Mouse (Mus musculus): ENCODE data around the gene Pla2g4b. TPM values are rescaled to one million over a fixed set of nuclear protein-coding genes. Genes with fewer than 3 reads are reported as not detected.

Gene Pla2g4b
- polyA plus RNA-seq, 1 experiment = 2.7 TPM

DNA sequence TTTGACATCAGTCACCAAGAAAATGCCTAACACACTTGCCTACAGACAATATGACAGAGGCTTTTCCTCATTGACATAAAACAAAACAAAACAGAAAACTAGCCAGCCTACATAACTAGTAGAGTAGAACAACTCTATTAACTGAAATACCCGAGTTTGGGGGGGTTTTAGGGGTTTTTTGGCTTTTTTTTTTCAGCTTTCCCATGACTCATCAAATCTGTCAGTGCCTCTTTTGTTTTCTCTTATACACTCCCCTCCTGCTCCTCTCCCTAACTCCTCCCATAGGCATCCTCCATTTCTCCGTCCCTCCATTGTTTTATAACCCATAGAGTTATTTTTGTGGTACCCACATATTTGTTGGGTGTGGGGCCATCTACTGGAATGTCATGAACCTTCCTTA, 39.7 kb upstream of the Pla2g4b start:
- Histone ChIP-seq H3K27ac (ENCODE audit: control insufficient read depth, insufficient read depth, low read depth, low read length) (no peak overlapping the region), H3K36me3 (ENCODE audit: control insufficient read depth, insufficient read depth, low read length) (peaks cover 1% of the 10 kb centered on the region), H3K4me1 (ENCODE audit: control insufficient read depth, insufficient read depth, low read length) (peaks cover 2% of the 10 kb centered on the region; the same call in 1 of the 2 replicates), H3K27me3 (ENCODE audit: control insufficient read depth, insufficient read depth, low read length) (no peaks in the 10 kb centered on the region), H3K4me3 (ENCODE audit: control insufficient read depth, low read depth, low read length) (no peak overlapping the region)
- TF ChIP-seq CTCF (IDR thresholded peaks at IDR 0.05; ENCODE audit: control insufficient read depth, insufficient read depth, insufficient replicate concordance, low read depth, low read length) = no peak
- no peak for TF ChIP-seq POLR2A (IDR thresholded peaks at IDR 0.05; ENCODE audit: control insufficient read depth, low read depth, low read length)

DNA sequence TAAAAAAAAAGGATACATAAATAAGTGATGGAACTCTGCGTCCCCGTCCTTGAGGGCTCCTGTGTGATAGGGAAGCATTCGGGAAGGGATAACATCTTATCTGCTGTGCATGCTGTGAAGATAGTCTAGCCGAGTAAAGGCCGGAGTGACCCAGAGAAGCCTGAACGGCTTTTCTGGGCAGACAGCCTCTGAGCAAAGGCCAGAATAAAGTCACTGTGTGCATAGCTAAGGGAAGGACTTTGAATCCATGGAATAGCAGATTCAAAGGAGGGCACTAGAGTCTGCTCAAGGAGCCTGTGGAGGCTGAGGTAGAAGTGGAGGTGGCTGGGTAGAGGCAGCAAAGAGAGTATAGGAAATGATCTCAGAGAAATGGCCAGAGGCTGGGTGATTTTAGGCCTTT, 38.4 kb upstream of the Pla2g4b start:
- TF ChIP-seq POLR2A (IDR thresholded peaks at IDR 0.05; ENCODE audit: control insufficient read depth, low read depth, low read length) (no peak), CTCF (IDR thresholded peaks at IDR 0.05; ENCODE audit: control insufficient read depth, insufficient read depth, insufficient replicate concordance, low read depth, low read length) (no peak)
- Histone ChIP-seq H3K27me3 (ENCODE audit: control insufficient read depth, insufficient read depth, low read length) (no peaks in the 10 kb centered on the region), H3K4me1 (ENCODE audit: control insufficient read depth, insufficient read depth, low read length) (peaks cover 2% of the 10 kb centered on the region; the same call in 1 of the 2 replicates), H3K4me3 (ENCODE audit: control insufficient read depth, low read depth, low read length) (no peak overlapping the region), H3K27ac (ENCODE audit: control insufficient read depth, insufficient read depth, low read depth, low read length) (no peak overlapping the region), H3K36me3 (ENCODE audit: control insufficient read depth, insufficient read depth, low read length) (peaks cover 1% of the 10 kb centered on the region)

DNA sequence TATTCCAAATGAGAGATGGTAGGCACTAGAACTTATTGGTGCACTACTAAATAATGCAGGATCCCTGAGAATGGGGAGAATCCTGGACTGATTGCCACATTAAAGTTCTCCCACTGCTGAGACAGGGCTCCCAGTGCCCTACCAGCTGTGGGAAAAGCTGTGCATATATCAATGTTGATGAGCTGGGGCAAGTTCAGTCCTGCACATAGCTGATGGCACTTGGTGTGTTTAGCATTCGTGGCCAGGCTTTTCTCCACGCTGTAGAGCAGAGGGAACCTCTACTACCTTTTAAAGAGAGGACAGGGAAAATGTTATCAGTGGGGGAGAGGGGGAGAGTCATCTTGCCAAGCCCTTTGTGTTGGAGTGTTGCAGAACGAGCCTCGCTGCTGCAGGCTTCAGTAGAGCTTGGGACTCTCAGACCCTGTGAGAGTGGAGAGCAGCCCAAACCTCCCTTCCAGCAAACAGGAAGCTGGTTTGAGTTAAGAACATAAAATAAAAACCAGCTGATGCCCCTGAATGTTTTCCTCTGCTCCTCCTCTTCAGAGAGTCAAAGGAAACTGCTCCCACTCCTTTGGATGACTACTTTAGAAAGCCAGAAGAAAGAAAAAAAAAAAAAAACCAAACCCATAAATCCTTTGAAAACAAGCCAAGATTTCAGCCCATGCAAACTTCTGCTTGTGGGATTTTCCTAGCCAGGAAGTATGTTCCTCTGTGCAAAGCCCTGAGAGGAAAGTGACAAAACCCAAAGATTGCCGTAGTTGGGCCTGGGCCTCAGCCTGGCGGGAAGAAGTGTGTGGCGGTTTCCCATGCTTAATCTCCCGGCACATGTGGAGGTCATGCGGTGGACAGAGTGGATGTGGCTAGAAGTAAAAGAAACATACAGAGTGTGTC, 37.6 kb upstream of the Pla2g4b start:
- TF ChIP-seq POLR2A (IDR thresholded peaks at IDR 0.05; ENCODE audit: control insufficient read depth, low read depth, low read length) (no peak), CTCF (IDR thresholded peaks at IDR 0.05; ENCODE audit: control insufficient read depth, insufficient read depth, insufficient replicate concordance, low read depth, low read length) (no peak)
- Histone ChIP-seq H3K27ac (ENCODE audit: control insufficient read depth, insufficient read depth, low read depth, low read length) (peak overlapping the region; percentile 58), H3K4me1 (ENCODE audit: control insufficient read depth, insufficient read depth, low read length) (peaks cover 2% of the 10 kb centered on the region; the same call in 1 of the 2 replicates), H3K36me3 (ENCODE audit: control insufficient read depth, insufficient read depth, low read length) (no peaks in the 10 kb centered on the region; the same call in none of the 2 replicates), H3K4me3 (ENCODE audit: control insufficient read depth, low read depth, low read length) (no peak overlapping the region), H3K27me3 (ENCODE audit: control insufficient read depth, insufficient read depth, low read length) (no peaks in the 10 kb centered on the region)

DNA sequence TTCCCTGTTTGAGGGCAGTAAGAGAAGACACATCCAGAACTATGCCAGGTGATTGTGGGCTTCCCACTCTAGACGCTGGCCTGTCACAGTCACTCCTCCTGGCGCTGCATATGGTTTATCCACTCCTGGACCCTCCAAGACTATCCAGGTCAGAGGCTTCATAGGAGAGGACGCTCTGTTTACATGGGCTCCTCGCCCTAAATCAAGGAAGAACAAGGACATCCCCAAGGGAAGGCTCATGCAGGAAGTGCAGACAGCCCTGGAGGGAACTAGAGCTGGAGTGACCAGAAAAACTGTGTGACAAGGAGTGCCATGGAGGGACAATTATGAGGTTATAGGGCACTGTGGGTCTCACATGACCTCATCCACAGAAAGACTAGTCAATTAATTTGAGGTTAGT, 35.9 kb upstream of the Pla2g4b start:
- Histone ChIP-seq H3K36me3 (ENCODE audit: control insufficient read depth, insufficient read depth, low read length) (no peaks in the 10 kb centered on the region; the same call in none of the 2 replicates), H3K27ac (ENCODE audit: control insufficient read depth, insufficient read depth, low read depth, low read length) (no peak overlapping the region), H3K4me1 (ENCODE audit: control insufficient read depth, insufficient read depth, low read length) (peaks cover 2% of the 10 kb centered on the region; the same call in 1 of the 2 replicates), H3K27me3 (ENCODE audit: control insufficient read depth, insufficient read depth, low read length) (no peaks in the 10 kb centered on the region), H3K4me3 (ENCODE audit: control insufficient read depth, low read depth, low read length) (no peak overlapping the region)
- TF ChIP-seq POLR2A (IDR thresholded peaks at IDR 0.05; ENCODE audit: control insufficient read depth, low read depth, low read length) (no peak), CTCF (IDR thresholded peaks at IDR 0.05; ENCODE audit: control insufficient read depth, insufficient read depth, insufficient replicate concordance, low read depth, low read length) (no peak)

DNA sequence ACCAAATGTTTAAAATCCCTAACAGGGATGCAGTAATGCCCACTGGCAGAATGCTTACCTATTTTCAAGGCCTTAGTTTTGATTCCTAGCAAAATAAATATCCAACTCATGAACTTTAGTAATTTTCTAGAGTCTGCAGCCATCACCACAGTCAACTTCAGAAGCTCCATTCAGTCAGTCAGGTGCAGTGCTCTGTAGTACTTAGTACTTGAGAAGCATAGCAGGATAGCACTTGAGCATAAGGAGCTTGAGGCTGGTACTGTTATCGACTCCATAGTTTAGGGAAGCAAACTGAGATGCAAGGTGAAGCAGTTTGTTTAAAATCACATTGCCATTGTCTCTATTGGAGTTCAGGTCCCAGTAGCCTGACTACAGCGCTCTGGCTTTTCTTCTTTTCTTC, 33.5 kb upstream of the Pla2g4b start:
- Histone ChIP-seq H3K4me3 (ENCODE audit: control insufficient read depth, low read depth, low read length) (no peak overlapping the region), H3K4me1 (ENCODE audit: control insufficient read depth, insufficient read depth, low read length) (peaks cover 2% of the 10 kb centered on the region; the same call in 1 of the 2 replicates), H3K27me3 (ENCODE audit: control insufficient read depth, insufficient read depth, low read length) (no peaks in the 10 kb centered on the region), H3K36me3 (ENCODE audit: control insufficient read depth, insufficient read depth, low read length) (no peaks in the 10 kb centered on the region; the same call in 1 of the 2 replicates), H3K27ac (ENCODE audit: control insufficient read depth, insufficient read depth, low read depth, low read length) (no peak overlapping the region)
- TF ChIP-seq CTCF (IDR thresholded peaks at IDR 0.05; ENCODE audit: control insufficient read depth, insufficient read depth, insufficient replicate concordance, low read depth, low read length) (no peak), POLR2A (IDR thresholded peaks at IDR 0.05; ENCODE audit: control insufficient read depth, low read depth, low read length) (no peak)

DNA sequence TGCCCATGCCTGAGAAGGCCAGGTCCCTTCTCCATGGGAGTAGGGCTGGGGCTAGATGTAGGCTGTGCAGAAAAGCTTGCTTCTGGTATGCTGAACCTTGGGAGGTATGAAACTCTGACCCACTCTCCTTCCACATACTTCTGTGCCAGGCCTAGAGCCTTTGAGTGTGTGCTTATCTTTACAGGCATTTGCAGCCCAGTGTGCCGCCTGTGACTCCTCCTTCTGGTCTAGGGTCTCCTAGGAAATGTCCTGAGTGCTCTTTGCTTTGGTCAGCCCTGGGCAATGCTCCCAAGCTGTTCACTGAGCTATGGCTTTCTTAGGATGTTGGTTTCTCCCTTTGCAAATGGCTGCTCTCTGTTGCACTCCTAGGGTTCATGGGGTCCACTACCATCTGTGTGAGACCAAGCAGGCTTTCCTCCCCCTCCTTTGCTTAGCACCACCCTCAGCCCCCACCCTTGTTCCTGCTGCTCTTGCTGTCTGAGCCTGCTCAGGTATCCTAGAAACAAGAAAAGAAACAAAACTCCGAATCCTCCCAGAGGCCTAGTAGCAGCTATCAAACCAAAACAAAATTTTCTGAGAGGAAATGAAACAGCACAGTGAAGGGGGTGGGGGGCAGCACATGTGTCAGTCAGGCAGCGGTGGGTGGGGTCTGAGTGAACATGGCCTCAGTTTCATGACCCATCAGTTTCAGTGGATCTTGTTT, 32.2 kb upstream of the Pla2g4b start:
- Histone ChIP-seq H3K4me3 (ENCODE audit: control insufficient read depth, low read depth, low read length) (no peak overlapping the region), H3K4me1 (ENCODE audit: control insufficient read depth, insufficient read depth, low read length) (peaks cover under 1% of the 10 kb centered on the region; the same call in 1 of the 2 replicates), H3K27ac (ENCODE audit: control insufficient read depth, insufficient read depth, low read depth, low read length) (no peak overlapping the region; the same call in 1 of the 2 replicates), H3K27me3 (ENCODE audit: control insufficient read depth, insufficient read depth, low read length) (no peaks in the 10 kb centered on the region), H3K36me3 (ENCODE audit: control insufficient read depth, insufficient read depth, low read length) (no peaks in the 10 kb centered on the region; the same call in 1 of the 2 replicates)
- TF ChIP-seq POLR2A (IDR thresholded peaks at IDR 0.05; ENCODE audit: control insufficient read depth, low read depth, low read length) (no peak), CTCF (IDR thresholded peaks at IDR 0.05; ENCODE audit: control insufficient read depth, insufficient read depth, insufficient replicate concordance, low read depth, low read length) (no peak)

DNA sequence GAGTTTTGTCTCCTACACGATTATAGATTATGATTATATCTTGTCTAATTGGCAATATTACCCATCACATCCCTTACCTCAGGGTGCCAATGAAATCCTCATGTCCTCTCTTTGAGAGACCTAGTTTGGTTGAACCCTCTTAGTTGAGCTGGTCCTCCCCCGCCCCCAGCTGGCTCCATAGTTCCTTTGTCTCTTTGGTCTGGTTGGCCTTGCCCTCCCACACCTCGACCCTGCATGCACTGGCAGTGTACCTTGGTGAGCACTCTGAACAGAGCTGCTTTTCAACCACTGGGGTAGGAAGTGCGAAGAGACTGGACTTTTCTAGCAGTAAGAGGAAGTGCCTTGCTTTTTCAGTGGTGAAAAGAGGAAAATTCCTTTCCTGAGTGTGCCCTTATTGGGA, 31.3 kb upstream of the Pla2g4b start:
- H3K4me3 ChIP-seq (ENCODE audit: control insufficient read depth, low read depth, low read length) = no peak overlapping the region
- no peaks in the 10 kb centered on the region; the same call in 1 of the 2 replicates for H3K4me1 ChIP-seq (ENCODE audit: control insufficient read depth, insufficient read depth, low read length)
- no peaks in the 10 kb centered on the region; the same call in 1 of the 2 replicates for H3K36me3 ChIP-seq (ENCODE audit: control insufficient read depth, insufficient read depth, low read length)
- H3K27me3 ChIP-seq (ENCODE audit: control insufficient read depth, insufficient read depth, low read length) = no peaks in the 10 kb centered on the region
- TF ChIP-seq CTCF (IDR thresholded peaks at IDR 0.05; ENCODE audit: control insufficient read depth, insufficient read depth, insufficient replicate concordance, low read depth, low read length) (no peak), POLR2A (IDR thresholded peaks at IDR 0.05; ENCODE audit: control insufficient read depth, low read depth, low read length) (no peak)
- H3K27ac ChIP-seq (ENCODE audit: control insufficient read depth, insufficient read depth, low read depth, low read length) = no peak overlapping the region; the same call in 1 of the 2 replicates

All from testis, adult 2 months (tissue).